9 mouse cellular contexts compared by ENCODE assay signal in the genomic region with DNA sequence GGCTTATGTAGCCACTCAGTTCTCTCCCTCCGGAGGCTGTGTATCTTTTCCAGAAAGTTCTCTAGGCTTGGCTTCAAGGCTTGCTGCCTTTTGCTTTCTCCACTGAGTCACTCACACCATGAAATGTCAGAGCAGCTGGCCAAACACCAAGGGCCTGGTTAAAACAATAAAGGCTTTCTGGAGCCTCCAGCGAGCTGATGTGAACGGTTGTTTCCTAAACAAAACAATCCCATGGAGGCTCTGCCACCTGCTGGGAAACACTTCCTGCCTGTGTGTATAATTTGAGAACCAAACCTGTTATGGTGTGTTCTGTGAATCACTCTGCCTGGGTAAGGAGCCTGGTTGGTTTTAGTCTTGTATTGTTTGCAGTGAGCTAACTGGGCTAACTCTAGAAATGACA.
A peak's percentile ranks its signal among the peaks of the same experiment; 100 is the strongest.
DNase-seq lines count a peak whose midpoint lies in the region; ATAC-seq and TF ChIP-seq lines count a peak whose summit lies in the region.
"Had no signal": no experiment of that assay in that cellular context is flagged by ENCODE, and none has a peak within 500 bp of the region (broad histone marks: within the 10 kb centered on the region; RNA-seq: fewer than 3 reads in every experiment).

No protein-coding gene starts in this region.

- no peak overlapping the region for H3K4me3 ChIP-seq in embryonic facial prominence, embryonic 12.5 days
- H3K4me3 ChIP-seq in heart, embryonic 10.5 days: peak overlapping the region; percentile 58; the same call in 1 of the 2 replicates
- H3K4me3 ChIP-seq in layer of hippocampus, adult 2 months: no peak overlapping the region

- peak; percentile 44 for TF ChIP-seq CTCF in layer of hippocampus, adult 2 months (conservative IDR thresholded peaks at IDR 0.05)

- 15% methylated on average over 3 of the region's 3 CpGs for WGBS in embryonic facial prominence, embryonic 12.5 days
- 21% methylated on average over 3 of the region's 3 CpGs for WGBS in heart, embryonic 10.5 days

- no peak overlapping the region for H3K9ac ChIP-seq in embryonic facial prominence, embryonic 12.5 days
- H3K9ac ChIP-seq: stomach, embryonic 15.5 days had no signal

- no peaks in the 10 kb centered on the region for H3K36me3 ChIP-seq in embryonic facial prominence, embryonic 12.5 days
- no peaks in the 10 kb centered on the region for H3K36me3 ChIP-seq in heart, embryonic 10.5 days
- H3K36me3 ChIP-seq: stomach, embryonic 15.5 days had no signal

- H3K4me1 ChIP-seq in embryonic facial prominence, embryonic 12.5 days: peaks cover 16% of the 10 kb centered on the region
- H3K4me1 ChIP-seq in heart, embryonic 10.5 days: peaks cover 21% of the 10 kb centered on the region

- no peaks in the 10 kb centered on the region for H3K27me3 ChIP-seq in embryonic facial prominence, embryonic 12.5 days
- peaks cover 4% of the 10 kb centered on the region; the same call in 1 of the 2 replicates for H3K27me3 ChIP-seq in heart, embryonic 10.5 days (ENCODE audit: insufficient read depth, poor library complexity, severe bottlenecking)
- H3K27me3 ChIP-seq: stomach, embryonic 15.5 days had no signal

- H3K9me3 ChIP-seq in embryonic facial prominence, embryonic 12.5 days: 0 out of 2 replicates have a peak, but pooled peaks cover 6% of the 10 kb centered on the region
- no peaks in the 10 kb centered on the region for H3K9me3 ChIP-seq in heart, embryonic 10.5 days
- H3K9me3 ChIP-seq: stomach, embryonic 15.5 days had no signal

- DNase-seq in urinary bladder, postnatal 25 days (ENCODE audit: low spot score): peak; percentile 14
- no peak for DNase-seq in urinary bladder, postnatal 10 days (ENCODE audit: low spot score)
- DNase-seq in heart, embryonic 10.5 days (ENCODE audit: low spot score): no peak
- peak; percentile 31 to 49 for DNase-seq in layer of hippocampus, adult 2 months (ENCODE audit: low spot score in 2 of 2)
- DNase-seq in lung, postnatal 10 days: peak; percentile 74
- DNase-seq in right cerebral cortex, adult 2 months (ENCODE audit: low spot score in 2 of 2): peak; percentile 53 to 62
- DNase-seq in MN1 (ENCODE audit: low spot score): no peak

- H3K27ac ChIP-seq in embryonic facial prominence, embryonic 12.5 days: peak overlapping the region; percentile 50; the same call in 1 of the 2 replicates
- H3K27ac ChIP-seq in heart, embryonic 10.5 days: no peak overlapping the region
- peak overlapping the region; percentile 76 for H3K27ac ChIP-seq in layer of hippocampus, adult 2 months

- no peak overlapping the region; the same call in 1 of the 2 replicates for H3K4me2 ChIP-seq in embryonic facial prominence, embryonic 12.5 days (replicated peaks)

- no peak for ATAC-seq in embryonic facial prominence, embryonic 12.5 days (ENCODE audit: insufficient number of reproducible peaks, insufficient read depth, low FRiP score, low TSS enrichment)

Comparison
In these comparisons a context has a peak if more than half of its experiments do, and no peak if none do; other contexts are left out.
1. DNase-seq: peak in urinary bladder, postnatal 25 days (single experiment), layer of hippocampus, adult 2 months (2 of 2), lung, postnatal 10 days (single experiment) and right cerebral cortex, adult 2 months (2 of 2); none in urinary bladder, postnatal 10 days (single experiment), heart, embryonic 10.5 days (single experiment) and MN1 (single experiment).